Mouse (Mus musculus) hindbrain, postnatal 0 days (tissue): ENCODE data around the gene Oprm1. TPM values are rescaled to one million over a fixed set of nuclear protein-coding genes. Genes with fewer than 3 reads are reported as not detected.

ENCODE experiments used
- ATAC-seq: fragments of 200-750 bp; cut with Nextera tagmentation; 2 replicates; pipeline ENCODE4 v1.8.0; 2017; ENCODE audit warnings: mild to moderate bottlenecking, moderate TSS enrichment, moderate library complexity
- DNase-seq: peaks from one replicate; pipeline ENCODE4 v3.0.0-alpha.2; 2015; ENCODE audit warnings: low spot score
- H3K27ac ChIP-seq: fragments of 300-500 bp; sonication (generic); 2 replicates; pipeline ENCODE4 v1.5.1; 2014; ENCODE audit warnings: mild to moderate bottlenecking
- H3K27me3 ChIP-seq: fragments of 300-500 bp; sonication (generic); 2 replicates; pipeline ENCODE4 v1.6.1; 2014; ENCODE audit warnings: low read length, mixed read lengths; ENCODE audit not compliant: insufficient read depth
- H3K36me3 ChIP-seq: fragments of 300-500 bp; sonication (generic); 2 replicates; pipeline ENCODE4 v1.6.1; 2014; ENCODE audit warnings: low read length, mixed read lengths; ENCODE audit not compliant: insufficient read depth
- H3K4me1 ChIP-seq: fragments of 300-500 bp; sonication (generic); 2 replicates; pipeline ENCODE4 v1.6.1; 2014; ENCODE audit warnings: antibody characterized with exemption, low read length, mixed read lengths; ENCODE audit not compliant: insufficient read depth
- H3K4me2 ChIP-seq: fragments of 300-500 bp; sonication (generic); 2 replicates; pipeline ENCODE4 v1.6.1; 2014; ENCODE audit warnings: low read depth, mild to moderate bottlenecking, low read length, moderate library complexity, mixed read lengths
- H3K4me3 ChIP-seq: fragments of 300-500 bp; sonication (generic); 2 replicates; pipeline ENCODE4 v1.5.1; 2014; ENCODE audit warnings: low read length
- H3K9ac ChIP-seq: fragments of 300-500 bp; sonication (generic); replicated peaks from 2 replicates; pipeline ENCODE4 v1.6.1; 2014; ENCODE audit warnings: mild to moderate bottlenecking, low read length, moderate library complexity, mixed read lengths
- H3K9me3 ChIP-seq: fragments of 300-500 bp; sonication (generic); 2 replicates; pipeline ENCODE4 v1.6.1; 2016; ENCODE audit warnings: low read length, mixed read lengths
- CTCF ChIP-seq: IDR thresholded peaks from 2 replicates; pipeline ENCODE4 v1.5.1; 2016; ENCODE audit warnings: antibody characterized with exemption, control low read depth, low read depth
- WGBS: fragments of 180-500 bp; shearing (Covaris S2); extraction: QIAGEN DNeasy Blood & Tissue Kit; methylation state at CpG from one replicate; pipeline ENCODE4 v1.1.7; 2014; 5-methylcytosine and 5-hydroxymethylcytosine counted together
- polyA plus RNA-seq: library from polyadenylated mRNA; unstranded; fragments of >200 nt; fragmentation: Nextera tagmentation; extraction: Ambion mirVana; gene quantifications from 2 replicates; pipeline ENCODE4 v1.2.1, GENCODE M21; 2015
- total RNA-seq: library from RNA; depleted of rRNA; stranded (reverse); fragments of >200 nt; gene quantifications from 2 replicates; pipeline ENCODE4 v1.2.3, GENCODE M21; 2014

Oprm1 gene
- total and polyA plus RNA-seq, 2 experiments from 2014 or later = 2.1 to 12.4 TPM

DNA sequence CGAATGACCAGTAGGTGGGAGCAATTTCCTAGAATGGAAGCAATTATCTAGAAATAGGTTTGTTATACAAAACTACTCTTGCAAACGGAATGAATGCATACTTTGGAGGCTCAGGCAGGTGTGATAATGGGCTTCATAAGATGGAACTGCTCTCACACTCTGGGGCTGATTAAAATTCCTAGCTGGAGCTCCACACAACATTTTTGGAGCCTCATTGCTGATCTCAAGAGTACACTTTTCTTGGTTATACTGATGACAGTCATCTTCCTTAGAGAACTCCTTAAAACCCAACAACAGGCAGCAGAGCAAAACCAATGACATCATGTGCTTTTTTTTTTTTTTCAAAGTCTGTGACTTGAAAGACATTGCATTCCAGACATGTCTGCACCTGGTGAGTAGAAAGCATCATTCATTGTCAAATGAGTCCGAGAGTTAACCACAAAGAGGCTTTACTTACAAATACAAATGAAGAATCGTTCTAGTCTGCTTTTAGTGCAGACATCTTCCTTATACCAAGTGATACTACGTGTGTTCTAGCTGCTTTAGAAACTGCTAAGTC is 246.8 kb downstream of the Oprm1 start:
- no peaks in the 10 kb centered on the region for H3K4me1 ChIP-seq
- H3K27ac ChIP-seq = no peak overlapping the region
- 0 out of 2 replicates have a peak, but pooled peaks have one; percentile 8 for TF ChIP-seq CTCF
- ATAC-seq (peak; percentile 73), DNase-seq (peak; percentile 12)
- no peak overlapping the region for H3K4me2 ChIP-seq
- H3K36me3 ChIP-seq = no peaks in the 10 kb centered on the region
- no peak overlapping the region for H3K9ac ChIP-seq
- no peaks in the 10 kb centered on the region for H3K9me3 ChIP-seq
- WGBS = 51% methylated on average over 5 of the region's 5 CpGs
- H3K4me3 ChIP-seq = no peak overlapping the region
- no peaks in the 10 kb centered on the region for H3K27me3 ChIP-seq

DNA sequence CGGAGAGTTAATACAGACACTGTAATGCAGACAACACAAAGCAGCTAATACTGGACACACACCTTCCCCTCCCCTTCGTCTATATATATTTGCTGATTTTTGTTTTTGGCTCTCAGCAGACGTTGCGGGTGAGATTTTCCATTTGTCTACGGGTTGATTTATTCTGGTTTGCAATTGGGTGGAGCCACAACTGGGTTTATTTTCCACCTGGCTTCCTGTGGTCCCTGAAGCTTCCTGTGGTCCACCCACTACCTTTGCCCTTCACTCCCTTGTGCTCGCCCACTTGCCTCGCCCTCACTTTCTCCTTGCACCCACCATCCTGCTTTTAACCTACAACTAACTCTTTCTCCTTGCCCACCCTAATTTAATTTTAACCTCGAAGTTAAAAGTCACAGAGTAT is 252.2 kb downstream of the Oprm1 start:
- Histone ChIP-seq H3K4me2 (no peak overlapping the region), H3K27me3 (no peaks in the 10 kb centered on the region), H3K27ac (no peak overlapping the region), H3K9me3 (no peaks in the 10 kb centered on the region), H3K9ac (no peak overlapping the region), H3K36me3 (no peaks in the 10 kb centered on the region), H3K4me1 (no peaks in the 10 kb centered on the region), H3K4me3 (no peak overlapping the region)
- WGBS = 84% methylated on average over 8 of the region's 8 CpGs
- ATAC-seq (no peak), DNase-seq (no peak)
- no peak for TF ChIP-seq CTCF

DNA sequence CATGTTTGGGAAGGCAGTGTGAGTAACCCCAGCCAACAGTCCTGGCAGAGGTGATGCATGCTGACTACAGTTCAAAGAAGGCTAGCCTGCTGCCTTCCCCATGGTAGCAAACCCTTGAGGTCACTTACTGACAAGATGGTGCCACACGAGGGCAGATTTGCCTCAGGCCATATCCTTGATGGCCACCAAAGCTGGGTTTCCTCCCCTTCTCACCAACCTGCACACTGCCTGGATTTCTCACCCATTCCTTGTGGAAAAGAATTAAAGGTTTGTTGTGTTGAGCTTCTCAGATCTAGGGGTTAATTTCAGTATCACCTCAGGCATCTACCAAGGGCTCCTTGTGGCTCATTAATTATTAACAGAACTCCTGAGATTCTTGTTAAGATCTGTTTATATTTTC is 256.9 kb downstream of the Oprm1 start:
- no peaks in the 10 kb centered on the region for H3K9me3 ChIP-seq
- no peak for DNase-seq

DNA sequence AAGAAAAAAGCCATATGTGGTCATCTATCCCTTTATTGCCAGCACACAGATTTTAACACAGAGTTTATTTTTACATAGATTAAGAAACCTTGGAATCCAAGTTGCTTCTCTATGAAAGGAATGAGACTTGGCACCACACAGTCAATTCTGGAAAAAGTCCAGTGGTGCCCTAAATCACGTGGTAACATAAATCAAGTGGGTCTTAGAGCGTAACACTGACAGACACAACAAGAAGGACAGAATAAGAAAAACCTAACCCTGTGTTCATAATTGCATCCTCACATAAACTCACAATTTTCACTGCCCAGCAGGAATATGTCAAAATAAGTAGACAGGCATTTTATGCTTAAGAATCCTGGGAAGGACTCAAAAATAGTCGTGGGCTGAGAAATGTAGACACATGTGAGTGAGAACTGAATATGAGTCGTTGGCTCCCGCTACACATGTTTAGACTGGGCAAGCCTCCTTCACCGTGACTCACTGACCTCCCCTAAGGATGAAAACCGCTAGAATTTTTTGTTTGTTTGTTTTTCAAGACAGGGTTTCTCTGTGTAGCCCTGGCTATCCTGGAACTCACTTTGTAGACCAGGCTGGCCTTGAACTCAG is 261.6 kb downstream of the Oprm1 start:
- TF ChIP-seq CTCF = no peak
- H3K4me2 ChIP-seq = no peak overlapping the region

More for the DNA sequence above, 256.9 kb downstream of the Oprm1 start:
- no peak for TF ChIP-seq CTCF
- Histone ChIP-seq H3K9ac (no peak overlapping the region), H3K4me1 (no peaks in the 10 kb centered on the region), H3K27me3 (no peaks in the 10 kb centered on the region), H3K4me2 (no peak overlapping the region), H3K27ac (no peak overlapping the region), H3K36me3 (no peaks in the 10 kb centered on the region), H3K4me3 (no peak overlapping the region)
- no peak for ATAC-seq
- WGBS = 41% methylated on average over 1 of the region's 1 CpGs

DNA sequence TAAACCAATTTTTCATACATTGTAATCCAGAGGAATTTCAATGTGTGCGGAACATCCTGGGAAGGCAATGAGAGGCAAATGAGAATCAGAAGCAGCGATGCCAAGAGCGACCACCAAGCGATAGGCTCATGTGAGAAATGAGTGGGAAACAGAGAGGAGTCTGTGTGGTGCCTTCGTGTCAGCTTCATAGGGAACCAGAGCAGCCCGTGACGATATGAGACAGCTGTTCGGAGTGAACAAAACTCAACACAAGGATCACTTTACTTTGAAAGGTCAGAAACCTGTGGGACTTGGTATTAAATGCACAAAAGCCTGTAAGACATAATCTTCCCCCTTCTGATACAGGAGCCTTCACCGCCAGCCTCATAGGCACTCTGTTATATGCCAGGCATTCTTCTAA is 262.2 kb downstream of the Oprm1 start:
- no peak overlapping the region for H3K4me2 ChIP-seq
- H3K9me3 ChIP-seq = no peaks in the 10 kb centered on the region
- H3K27ac ChIP-seq = no peak overlapping the region
- no peak for DNase-seq
- TF ChIP-seq CTCF = no peak
- no peaks in the 10 kb centered on the region for H3K36me3 ChIP-seq
- no peaks in the 10 kb centered on the region for H3K27me3 ChIP-seq
- 89% methylated on average over 9 of the region's 9 CpGs for WGBS
- H3K4me1 ChIP-seq = no peaks in the 10 kb centered on the region
- ATAC-seq = no peak
- H3K9ac ChIP-seq = no peak overlapping the region
- H3K4me3 ChIP-seq = no peak overlapping the region

More for the DNA sequence above, 261.6 kb downstream of the Oprm1 start:
- no peak for ATAC-seq
- H3K27me3 ChIP-seq = no peaks in the 10 kb centered on the region
- whole genome bisulfite sequencing = 67% methylated on average over 7 of the region's 7 CpGs
- no peaks in the 10 kb centered on the region for H3K4me1 ChIP-seq
- no peak for DNase-seq
- no peaks in the 10 kb centered on the region for H3K36me3 ChIP-seq
- H3K27ac ChIP-seq = no peak overlapping the region
- H3K9ac ChIP-seq = no peak overlapping the region
- H3K9me3 ChIP-seq = no peaks in the 10 kb centered on the region
- H3K4me3 ChIP-seq = no peak overlapping the region

DNA sequence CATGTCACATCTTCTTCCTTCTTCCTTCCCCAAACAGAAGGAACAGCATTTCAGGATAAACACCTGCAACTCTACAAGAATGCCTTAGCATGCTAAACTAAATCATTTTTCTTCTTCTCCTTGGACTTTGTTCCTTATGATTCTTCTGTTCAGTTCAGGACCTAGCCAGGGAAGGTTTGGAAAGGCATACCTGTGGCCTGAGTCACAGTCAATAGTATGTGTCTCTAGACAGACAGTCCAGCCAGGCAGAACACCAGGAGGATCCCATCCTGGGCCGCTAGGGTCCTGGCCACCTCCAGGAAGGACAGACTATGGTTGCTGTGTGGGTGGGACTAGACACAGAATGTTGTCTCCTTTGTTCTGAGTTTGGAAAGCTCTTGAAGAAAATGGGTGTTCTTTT is 266.7 kb downstream of the Oprm1 start:
- Histone ChIP-seq H3K9me3 (no peaks in the 10 kb centered on the region), H3K4me1 (no peaks in the 10 kb centered on the region), H3K4me3 (no peak overlapping the region), H3K27me3 (no peaks in the 10 kb centered on the region), H3K36me3 (no peaks in the 10 kb centered on the region), H3K27ac (no peak overlapping the region), H3K4me2 (no peak overlapping the region), H3K9ac (no peak overlapping the region)
- 64% methylated on average over 1 of the region's 1 CpGs for WGBS
- TF ChIP-seq CTCF = no peak
- DNase-seq (no peak), ATAC-seq (no peak)

DNA sequence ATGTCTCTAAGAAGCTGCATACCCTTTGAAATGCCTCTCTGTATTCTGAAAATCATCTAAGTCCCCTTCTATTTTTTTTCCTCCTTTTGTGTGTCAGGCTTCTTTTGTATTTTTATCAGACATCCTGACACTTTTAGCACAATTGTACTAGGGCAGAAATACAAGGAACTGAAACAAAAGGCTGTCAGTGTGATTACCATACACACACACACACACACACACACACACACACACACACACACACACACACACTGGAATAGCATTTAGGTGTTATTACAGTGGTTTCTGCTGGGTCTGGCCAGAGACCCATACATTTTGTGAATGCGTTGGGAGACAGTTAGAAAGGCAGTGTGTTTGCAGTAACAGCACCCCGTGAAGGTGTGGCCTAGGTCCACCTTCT is 275.2 kb downstream of the Oprm1 start:
- DNase-seq = no peak
- Histone ChIP-seq H3K9me3 (no peaks in the 10 kb centered on the region), H3K36me3 (no peaks in the 10 kb centered on the region), H3K27ac (no peak overlapping the region), H3K9ac (no peak overlapping the region), H3K4me1 (no peaks in the 10 kb centered on the region), H3K27me3 (no peaks in the 10 kb centered on the region), H3K4me2 (no peak overlapping the region), H3K4me3 (no peak overlapping the region)
- no peak for TF ChIP-seq CTCF
- WGBS = 86% methylated on average over 2 of the region's 2 CpGs
- ATAC-seq = no peak
